Mouse (Mus musculus) duodenum, adult 2 months (tissue): ENCODE results near the gene Tnfrsf1b. TPM values are rescaled to one million over a fixed set of nuclear protein-coding genes. Genes with fewer than 3 reads are reported as not detected.

ENCODE experiments used
- polyA plus RNA-seq: library from polyadenylated mRNA; depleted of rRNA; stranded (reverse); fragments of >200 nt; gene quantifications from 2 replicates; pipeline ENCODE4 v1.2.3, GENCODE M21; 2012; ENCODE audit warnings: low replicate concordance; rRNA removed

Gene Tnfrsf1b
- polyA plus RNA-seq = 9.2 and 9.4 TPM in 2 replicates

DNA sequence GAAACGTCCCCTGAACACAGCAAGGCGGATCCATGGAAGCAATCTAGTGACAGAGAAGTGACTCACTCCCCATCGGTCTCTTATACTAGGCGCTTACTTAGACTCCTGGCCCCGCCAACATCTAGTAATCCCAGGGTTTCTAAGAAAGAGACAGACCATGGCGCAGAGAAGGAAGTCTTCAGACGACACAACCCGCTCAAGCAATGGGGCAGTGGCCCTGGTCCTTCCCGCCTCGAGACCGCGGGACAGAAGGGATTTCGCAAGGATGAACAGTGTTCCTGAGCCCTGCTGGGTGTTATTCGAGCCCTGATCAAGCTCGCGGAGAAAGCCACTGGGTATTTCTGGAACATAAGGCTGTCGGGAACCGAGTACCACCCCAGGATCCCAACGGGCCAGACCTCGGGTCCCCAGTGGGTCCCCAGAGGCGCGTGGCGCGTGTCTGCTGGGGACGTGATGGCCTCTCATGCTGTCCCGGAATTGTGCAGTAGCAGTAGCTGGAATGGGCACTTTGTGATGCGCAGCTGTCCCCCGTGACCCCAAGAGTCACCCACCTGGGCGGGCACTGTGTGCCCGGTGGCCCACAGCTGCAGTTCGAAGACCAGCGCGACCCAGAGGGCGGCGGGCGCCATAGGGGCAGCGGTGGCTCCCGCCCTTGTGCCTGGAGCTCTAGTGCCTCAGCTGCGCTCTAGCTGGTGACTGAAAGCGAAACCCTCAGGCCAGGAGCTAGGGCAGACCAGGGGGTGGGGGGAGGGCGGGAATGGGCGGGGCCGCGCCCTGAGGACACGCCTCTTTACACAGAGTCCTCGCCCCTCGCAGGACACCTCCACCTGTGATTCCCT lies at the start of gene Tnfrsf1b:
Tnfrsf1b (minus strand) TSS at position 698 of the 839 bp plus-strand sequence.

DNA sequence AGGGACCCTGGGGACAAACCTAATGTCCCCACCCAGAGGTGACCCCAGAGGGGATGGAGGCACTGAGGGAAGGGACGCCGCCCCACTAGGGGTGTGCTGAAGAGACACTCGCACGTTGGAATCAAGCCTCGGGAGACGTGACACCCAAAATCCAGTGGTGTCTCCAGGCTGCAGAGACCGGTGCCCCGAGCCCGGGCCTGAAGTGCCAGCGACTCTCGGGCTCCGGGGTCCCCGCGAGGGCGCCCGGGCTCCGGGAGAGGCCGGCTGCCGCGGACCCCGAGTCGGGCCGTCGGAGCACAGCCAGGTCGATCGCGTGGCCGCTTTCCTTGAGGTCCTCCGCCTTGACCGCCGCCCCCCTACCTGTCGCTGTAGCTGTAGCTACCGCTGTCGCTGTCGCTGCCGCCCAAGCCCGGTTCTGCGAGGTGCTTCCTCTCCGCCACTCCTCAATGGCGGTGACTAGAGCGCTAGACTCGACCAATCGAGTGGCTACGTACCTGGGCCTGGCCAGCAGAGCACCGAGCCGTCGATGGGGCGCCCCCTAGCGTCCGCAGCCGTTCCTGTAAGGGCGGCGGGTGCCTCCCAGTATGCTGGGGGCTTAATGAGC lies 52.0 kb downstream of the Tnfrsf1b start, which contains the start of gene Vps13d:
Vps13d (minus strand) TSS at position 447 of the 604 bp plus-strand sequence.

Other genes starting within 250 kb of the Tnfrsf1b start
- gene Vps13d, start 51.9 kb downstream of the Tnfrsf1b start, polyA plus RNA-seq = 5.1 and 6.3 TPM in 2 replicates
- gene Tnfrsf8, start 68.3 kb upstream of the Tnfrsf1b start, polyA plus RNA-seq = 0.12 and 0.30 TPM in 2 replicates